Mouse (Mus musculus): Measurements from ENCODE around the gene Rassf2.

Rassf2 gene

GRCm38 (mm10) chr2:132004495-132005136 is 25.4 kb downstream of the Rassf2 start:
- no peak for DNase-seq

- no peak for DNase-seq
These were observed 26.1 kb downstream of the Rassf2 start for GRCm38 (mm10) chr2:132003916-132004315.

GRCm38 (mm10) chr2:132001696-132002334 is 28.2 kb downstream of the Rassf2 start:
- no peak for DNase-seq

- peak; percentile 74 for DNase-seq
These were observed 32.7 kb downstream of the Rassf2 start for GRCm38 (mm10) chr2:131997356-131997755.

GRCm38 (mm10) chr2:131996369-131996768 is 33.7 kb downstream of the Rassf2 start:
- no peak for DNase-seq

- DNase-seq = no peak
These were observed 34.3 kb downstream of the Rassf2 start for GRCm38 (mm10) chr2:131995742-131996141.

- DNase-seq = no peak
These were observed 35.1 kb downstream of the Rassf2 start for GRCm38 (mm10) chr2:131994971-131995370.

GRCm38 (mm10) chr2:131993563-131994088 is 36.4 kb downstream of the Rassf2 start:
- peak; percentile 67 for DNase-seq

GRCm38 (mm10) chr2:131993151-131993550 is 36.9 kb downstream of the Rassf2 start:
- DNase-seq = no peak

- DNase-seq = no peak
These were observed 37.6 kb downstream of the Rassf2 start for GRCm38 (mm10) chr2:131992487-131992886.

- DNase-seq = no peak
These were observed 41.5 kb downstream of the Rassf2 start for GRCm38 (mm10) chr2:131988550-131988949.

- no peak for DNase-seq
These were observed 42.1 kb downstream of the Rassf2 start for GRCm38 (mm10) chr2:131987950-131988349.

GRCm38 (mm10) chr2:131982546-131983196 is 47.4 kb downstream of the Rassf2 start:
- peak; percentile 81 for DNase-seq

- DNase-seq = no peak
These were observed 49.2 kb downstream of the Rassf2 start for GRCm38 (mm10) chr2:131980866-131981265.

- no peak for DNase-seq
These were observed 53.4 kb downstream of the Rassf2 start for GRCm38 (mm10) chr2:131976663-131977062.

- DNase-seq = no peak
These were observed 59.0 kb downstream of the Rassf2 start for GRCm38 (mm10) chr2:131971098-131971497.

- no peak for DNase-seq
These were observed 59.5 kb downstream of the Rassf2 start for GRCm38 (mm10) chr2:131970597-131970996.

GRCm38 (mm10) chr2:131961671-131962070 is 68.4 kb downstream of the Rassf2 start:
- DNase-seq = no peak

- DNase-seq = no peak
These were observed 72.3 kb downstream of the Rassf2 start for GRCm38 (mm10) chr2:131957731-131958222.

GRCm38 (mm10) chr2:131956336-131957256 is 73.5 kb downstream of the Rassf2 start:
- no peak for DNase-seq

- DNase-seq = peak; percentile 62
These were observed 74.8 kb downstream of the Rassf2 start for GRCm38 (mm10) chr2:131955264-131955663.

- DNase-seq = peak; percentile 24
These were observed 75.2 kb downstream of the Rassf2 start for GRCm38 (mm10) chr2:131954835-131955234.

- DNase-seq = no peak
These were observed 76.3 kb downstream of the Rassf2 start for GRCm38 (mm10) chr2:131953711-131954110.
